Mouse (Mus musculus) hindbrain, embryonic 10.5 days (tissue): Measurements from ENCODE around the gene Dner. TPM values are rescaled to one million over a fixed set of nuclear protein-coding genes. Genes with fewer than 3 reads are reported as not detected.

ENCODE experiments used
- DNase-seq: peaks from one replicate; pipeline ENCODE4 v3.0.0-alpha.2; 2017; ENCODE audit warnings: low spot score
- H3K27ac ChIP-seq: fragments of 300-500 bp; sonication (generic); 2 replicates; pipeline ENCODE4 v1.5.1; 2016; ENCODE audit warnings: mild to moderate bottlenecking, moderate library complexity
- H3K27me3 ChIP-seq: fragments of 300-500 bp; sonication (generic); 2 replicates; pipeline ENCODE4 v1.6.1; 2016; ENCODE audit warnings: mild to moderate bottlenecking; ENCODE audit not compliant: poor library complexity, insufficient read depth, severe bottlenecking
- H3K36me3 ChIP-seq: fragments of 300-500 bp; sonication (generic); 2 replicates; pipeline ENCODE4 v1.6.1; 2016; ENCODE audit warnings: mild to moderate bottlenecking, moderate library complexity
- H3K4me1 ChIP-seq: fragments of 300-500 bp; sonication (generic); replicated peaks from 2 replicates; pipeline ENCODE4 v1.6.1; 2016; ENCODE audit warnings: mild to moderate bottlenecking
- H3K4me3 ChIP-seq: fragments of 300-500 bp; sonication (generic); 2 replicates; pipeline ENCODE4 v1.5.1; 2016; ENCODE audit warnings: mild to moderate bottlenecking, moderate library complexity
- H3K9me3 ChIP-seq: fragments of 300-500 bp; sonication (generic); 2 replicates; pipeline ENCODE4 v1.6.1; 2016; ENCODE audit warnings: mild to moderate bottlenecking, moderate library complexity
- WGBS: fragments of 180-500 bp; shearing (Covaris S2); methylation state at CpG from one replicate; pipeline ENCODE4 v1.1.7; 2016; 5-methylcytosine and 5-hydroxymethylcytosine counted together
- polyA plus RNA-seq: library from polyadenylated mRNA; unstranded; fragments of >200 nt; fragmentation: Nextera tagmentation; extraction: Ambion mirVana; gene quantifications from 2 replicates; pipeline ENCODE4 v1.2.1, GENCODE M21; 2016

Dner gene
- polyA plus RNA-seq, 1 experiment from 2014 or later: 37.3 TPM

- 0 out of 2 replicates have a peak, but pooled peaks cover 4% of the 10 kb centered on the region for H3K4me1 ChIP-seq
- H3K27me3 ChIP-seq: no peaks in the 10 kb centered on the region
- DNase-seq: no peak
- no peak overlapping the region for H3K27ac ChIP-seq
- H3K4me3 ChIP-seq: no peak overlapping the region
- H3K36me3 ChIP-seq: no peaks in the 10 kb centered on the region
- 89% methylated on average over 8 of the region's 8 CpGs for WGBS
- no peaks in the 10 kb centered on the region for H3K9me3 ChIP-seq
Observed at GRCm38 (mm10) chr1:84556546-84557511, 139.2 kb downstream of the Dner start.

GRCm38 (mm10) chr1:84552005-84552404 lies 144.0 kb downstream of the Dner start:
- no peaks in the 10 kb centered on the region for H3K27me3 ChIP-seq
- no peaks in the 10 kb centered on the region for H3K36me3 ChIP-seq
- no peak for DNase-seq
- 92% methylated on average over 3 of the region's 3 CpGs for WGBS
- H3K9me3 ChIP-seq: no peaks in the 10 kb centered on the region
- no peak overlapping the region for H3K27ac ChIP-seq
- no peaks in the 10 kb centered on the region for H3K4me1 ChIP-seq
- H3K4me3 ChIP-seq: no peak overlapping the region

DNA sequence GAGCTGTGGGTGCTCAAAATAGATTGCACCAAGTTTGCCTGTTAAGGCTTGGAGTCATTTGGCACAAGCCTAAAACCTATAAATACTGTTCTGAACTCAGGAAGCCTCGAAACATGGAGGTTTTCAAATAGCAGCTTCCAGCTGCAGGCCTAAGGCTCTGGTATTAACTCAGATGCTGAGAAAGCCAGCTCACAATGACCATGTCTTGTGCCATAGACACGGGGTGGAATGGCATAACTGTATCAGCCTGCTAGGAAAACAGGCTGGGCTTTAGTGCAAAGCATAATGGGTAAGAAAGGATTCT lies 146.0 kb downstream of the Dner start:
- Histone ChIP-seq H3K36me3 (no peaks in the 10 kb centered on the region), H3K4me1 (no peaks in the 10 kb centered on the region), H3K9me3 (no peaks in the 10 kb centered on the region), H3K27ac (no peak overlapping the region), H3K4me3 (no peak overlapping the region), H3K27me3 (no peaks in the 10 kb centered on the region)
- DNase-seq: no peak
- 73% methylated on average over 2 of the region's 2 CpGs for WGBS

GRCm38 (mm10) chr1:84549367-84550064 lies 146.5 kb downstream of the Dner start:
- DNase-seq: no peak
- H3K4me1 ChIP-seq: no peaks in the 10 kb centered on the region
- H3K36me3 ChIP-seq: no peaks in the 10 kb centered on the region
- H3K27ac ChIP-seq: no peak overlapping the region
- H3K4me3 ChIP-seq: no peak overlapping the region
- H3K27me3 ChIP-seq: no peaks in the 10 kb centered on the region
- no peaks in the 10 kb centered on the region for H3K9me3 ChIP-seq
- 36% methylated on average over 2 of the region's 2 CpGs for WGBS

- no peaks in the 10 kb centered on the region for H3K4me1 ChIP-seq
- no peak overlapping the region for H3K4me3 ChIP-seq
- WGBS: 61% methylated on average over 4 of the region's 4 CpGs
- no peaks in the 10 kb centered on the region for H3K36me3 ChIP-seq
- no peak overlapping the region for H3K27ac ChIP-seq
- no peak for DNase-seq
- H3K27me3 ChIP-seq: no peaks in the 10 kb centered on the region
- no peaks in the 10 kb centered on the region for H3K9me3 ChIP-seq
Observed at GRCm38 (mm10) chr1:84536069-84536468, 160.0 kb downstream of the Dner start.

DNA sequence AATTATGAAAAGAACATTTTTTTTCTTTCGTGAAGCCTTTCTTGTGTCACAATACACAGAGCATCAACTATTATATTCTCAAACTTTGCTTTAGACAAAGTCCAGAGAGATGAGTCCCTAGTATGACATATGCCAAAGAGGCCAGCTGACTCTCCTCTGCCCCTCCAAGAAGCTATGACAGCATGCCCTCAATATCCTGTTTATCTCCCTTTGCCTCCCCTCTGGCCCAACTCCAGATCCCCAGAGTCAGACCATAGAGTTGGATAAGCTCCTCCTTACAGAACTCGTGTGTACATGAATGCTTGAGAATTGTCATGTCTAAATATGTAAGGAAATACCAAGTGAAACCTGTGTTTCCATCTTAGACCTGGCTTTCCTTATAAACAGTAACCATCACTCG lies 170.5 kb downstream of the Dner start:
- 92% methylated on average over 3 of the region's 3 CpGs for WGBS
- Histone ChIP-seq H3K27me3 (no peaks in the 10 kb centered on the region), H3K4me1 (no peaks in the 10 kb centered on the region), H3K4me3 (no peak overlapping the region), H3K9me3 (no peaks in the 10 kb centered on the region), H3K36me3 (no peaks in the 10 kb centered on the region), H3K27ac (no peak overlapping the region)
- DNase-seq: no peak

DNA sequence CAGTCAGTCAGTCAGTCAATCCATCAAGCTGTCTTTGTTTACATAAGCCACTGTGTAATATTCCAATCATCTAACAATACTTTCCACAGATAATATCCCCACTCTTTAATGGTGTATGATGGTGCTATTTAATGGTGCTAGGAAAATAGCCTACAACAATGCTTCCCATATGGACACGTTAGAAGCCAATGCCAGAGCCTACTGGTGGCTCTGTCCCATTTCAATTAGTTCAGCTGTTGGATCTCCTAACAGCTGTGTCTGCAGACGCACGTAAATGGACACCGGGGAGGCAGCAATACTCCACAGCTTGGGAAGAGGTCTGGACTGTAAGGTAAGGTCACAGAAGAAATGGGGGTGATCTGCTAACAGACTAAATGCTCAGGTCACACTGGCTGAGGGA lies 171.6 kb downstream of the Dner start:
- Histone ChIP-seq H3K36me3 (no peaks in the 10 kb centered on the region), H3K27me3 (no peaks in the 10 kb centered on the region), H3K4me1 (no peaks in the 10 kb centered on the region), H3K9me3 (no peaks in the 10 kb centered on the region), H3K27ac (no peak overlapping the region; the same call in 1 of the 2 replicates), H3K4me3 (no peak overlapping the region)
- no peak for DNase-seq
- 67% methylated on average over 4 of the region's 4 CpGs for WGBS

DNA sequence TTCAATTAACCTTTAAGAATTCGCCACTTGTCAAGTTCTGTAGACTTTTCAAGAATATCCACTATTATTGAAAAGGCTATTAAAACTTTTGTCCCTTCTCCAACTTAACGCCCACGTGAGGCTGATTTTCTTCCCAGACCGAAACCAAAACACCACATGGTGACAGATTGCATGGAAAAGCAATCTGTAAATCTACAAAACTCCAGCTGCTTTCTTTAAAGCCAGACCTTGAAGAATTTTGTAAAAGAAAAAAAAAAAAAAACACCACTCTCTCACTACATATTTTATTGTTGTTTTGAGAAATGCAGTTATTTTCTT lies 173.1 kb downstream of the Dner start:
- H3K4me1 ChIP-seq: no peaks in the 10 kb centered on the region
- no peak for DNase-seq
- 53% methylated on average over 4 of the region's 4 CpGs for WGBS
- H3K4me3 ChIP-seq: no peak overlapping the region
- no peaks in the 10 kb centered on the region for H3K27me3 ChIP-seq
- H3K36me3 ChIP-seq: no peaks in the 10 kb centered on the region
- H3K9me3 ChIP-seq: no peaks in the 10 kb centered on the region
- no peak overlapping the region for H3K27ac ChIP-seq

DNA sequence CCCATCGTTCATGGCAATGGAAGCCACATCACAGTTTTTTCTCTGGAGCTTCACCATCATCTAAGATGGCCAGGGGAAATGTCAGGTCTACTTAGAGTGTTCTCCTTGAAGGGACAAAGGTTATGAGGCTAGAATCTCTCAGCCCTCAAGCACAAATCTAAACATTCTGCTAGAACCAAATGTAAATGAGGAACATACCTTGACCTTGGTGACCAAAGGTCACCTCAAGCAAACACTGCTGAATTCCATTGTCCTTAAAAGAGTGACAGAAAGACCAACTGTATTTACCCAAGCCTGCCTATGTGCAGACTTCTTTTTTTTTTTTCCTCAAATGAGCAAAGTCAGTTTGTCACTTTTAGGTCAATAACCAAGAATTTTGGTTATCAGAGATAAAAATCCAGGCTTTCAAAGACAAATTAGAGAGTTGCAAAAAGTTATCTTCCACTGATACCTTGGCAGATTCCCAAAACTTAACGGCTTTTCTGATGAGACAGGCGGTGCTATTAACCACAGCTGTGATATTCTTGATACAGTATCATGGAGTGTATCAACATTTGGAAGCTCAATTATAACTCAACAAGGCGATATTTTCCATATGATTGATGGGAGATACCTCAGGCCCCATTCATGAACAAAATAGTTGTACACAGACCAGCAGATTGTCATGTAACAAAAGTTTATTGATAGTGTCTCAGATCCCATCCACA lies 173.6 kb downstream of the Dner start:
- H3K9me3 ChIP-seq: no peaks in the 10 kb centered on the region
- H3K36me3 ChIP-seq: no peaks in the 10 kb centered on the region
- H3K4me3 ChIP-seq: no peak overlapping the region
- no peaks in the 10 kb centered on the region for H3K27me3 ChIP-seq
- H3K27ac ChIP-seq: no peak overlapping the region
- DNase-seq: no peak
- WGBS: 83% methylated on average over 4 of the region's 4 CpGs
- no peaks in the 10 kb centered on the region for H3K4me1 ChIP-seq

DNA sequence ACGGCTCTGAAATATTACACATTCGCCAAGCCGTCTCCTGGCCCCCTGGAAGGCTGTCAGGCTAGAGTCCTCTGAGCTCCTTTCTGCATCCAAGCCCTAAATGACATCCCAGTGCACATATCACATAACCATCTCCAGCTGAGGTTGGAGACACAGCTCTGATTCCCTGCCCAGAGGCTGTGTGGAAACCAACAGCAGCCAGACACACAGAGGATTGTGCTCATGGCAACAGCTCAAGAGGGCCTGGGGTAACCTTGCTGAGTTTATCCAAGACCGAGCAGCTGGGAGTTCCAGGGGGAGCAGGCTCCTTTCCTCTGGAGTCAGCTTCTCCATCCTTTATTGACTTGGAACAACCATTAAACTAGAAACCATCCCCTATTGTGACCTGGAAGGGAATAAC lies 177.7 kb downstream of the Dner start:
- no peak overlapping the region for H3K27ac ChIP-seq
- WGBS: 66% methylated on average over 4 of the region's 4 CpGs
- no peaks in the 10 kb centered on the region for H3K4me1 ChIP-seq
- no peak overlapping the region for H3K4me3 ChIP-seq
- no peaks in the 10 kb centered on the region for H3K9me3 ChIP-seq
- H3K36me3 ChIP-seq: no peaks in the 10 kb centered on the region
- H3K27me3 ChIP-seq: no peaks in the 10 kb centered on the region
- DNase-seq: no peak

- no peaks in the 10 kb centered on the region for H3K36me3 ChIP-seq
- WGBS: 60% methylated on average over 3 of the region's 3 CpGs
- H3K27me3 ChIP-seq: no peaks in the 10 kb centered on the region
- no peaks in the 10 kb centered on the region for H3K4me1 ChIP-seq
- no peak for DNase-seq
- no peak overlapping the region for H3K4me3 ChIP-seq
- H3K27ac ChIP-seq: no peak overlapping the region
- H3K9me3 ChIP-seq: no peaks in the 10 kb centered on the region
Observed at GRCm38 (mm10) chr1:84513201-84513600, 182.8 kb downstream of the Dner start.

DNA sequence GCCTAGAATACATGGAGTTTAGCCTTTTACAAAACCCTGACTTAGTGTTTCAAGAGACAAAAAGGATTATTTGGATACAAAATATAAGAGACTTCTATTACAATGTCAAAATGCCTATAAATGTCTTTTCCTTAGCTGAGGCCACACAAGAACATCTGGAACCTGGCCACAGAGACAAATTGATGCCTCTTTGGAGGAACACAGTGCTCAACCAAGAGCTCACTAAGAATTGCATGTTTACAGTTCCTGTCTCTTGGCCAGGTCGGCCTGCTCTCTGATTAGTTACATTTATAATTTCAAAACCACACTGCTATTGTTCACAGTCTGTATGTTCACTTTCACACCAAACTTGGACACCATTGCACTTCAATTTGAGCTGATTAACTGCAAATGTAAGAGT lies 187.5 kb downstream of the Dner start:
- Histone ChIP-seq H3K9me3 (no peaks in the 10 kb centered on the region), H3K4me1 (peaks cover 13% of the 10 kb centered on the region; the same call in 1 of the 2 replicates)
- 85% methylated on average over 1 of the region's 1 CpGs for WGBS

DNA sequence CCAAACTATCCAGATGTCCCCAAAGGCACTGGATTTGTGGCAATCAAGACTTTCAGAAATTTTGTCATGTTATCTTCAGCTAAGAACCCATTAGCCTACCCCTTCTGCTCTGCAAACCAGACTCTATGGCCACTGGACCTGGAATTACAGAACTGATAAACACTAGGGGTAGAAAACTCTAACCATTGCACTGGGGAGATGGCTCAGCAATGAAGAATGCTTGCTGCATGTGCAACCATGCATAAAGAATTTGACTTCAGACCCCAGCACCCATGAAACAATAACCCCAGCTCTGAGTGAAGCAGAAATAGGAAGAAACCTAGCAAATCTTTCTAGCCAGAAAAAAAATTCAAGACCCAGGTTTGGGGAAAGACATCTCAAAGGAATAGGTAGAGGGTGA lies 188.5 kb downstream of the Dner start:
- no peak for DNase-seq
- peaks cover 13% of the 10 kb centered on the region; the same call in 1 of the 2 replicates for H3K4me1 ChIP-seq
- H3K27me3 ChIP-seq: no peaks in the 10 kb centered on the region
- no peak overlapping the region for H3K27ac ChIP-seq
- no peak overlapping the region for H3K4me3 ChIP-seq
- no peaks in the 10 kb centered on the region for H3K36me3 ChIP-seq
- no peaks in the 10 kb centered on the region for H3K9me3 ChIP-seq

More for the DNA sequence above, 187.5 kb downstream of the Dner start:
- Histone ChIP-seq H3K27ac (no peak overlapping the region), H3K36me3 (no peaks in the 10 kb centered on the region), H3K4me3 (no peak overlapping the region), H3K27me3 (no peaks in the 10 kb centered on the region)
- DNase-seq: no peak
